Mouse (Mus musculus) heart, adult 11 months (tissue): Measurements from ENCODE around the gene Mctp2.

Source experiments
- DNase-seq: peaks from one replicate; pipeline ENCODE4 v3.0.0; 2022

Gene Mctp2

DNA sequence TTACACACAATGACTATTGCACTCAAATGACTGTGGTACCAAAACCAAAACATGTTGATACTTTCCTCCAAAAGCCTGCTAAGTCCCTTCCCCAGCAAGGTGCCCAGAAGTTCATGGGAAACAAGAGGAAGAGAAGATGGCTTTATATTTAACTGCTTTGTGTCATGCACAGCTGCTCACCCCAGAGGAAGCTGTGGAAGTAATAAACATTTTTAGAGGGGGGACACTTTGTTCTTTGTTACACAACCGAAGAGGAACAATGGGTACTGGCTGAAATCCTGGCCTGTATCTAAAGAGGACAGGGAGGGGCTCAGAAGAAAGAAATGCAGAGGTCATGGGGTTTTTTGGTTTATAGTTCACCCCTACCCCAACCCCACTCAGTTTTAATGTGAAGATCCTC lies 144.2 kb downstream of the Mctp2 start:
- peak; percentile 98 for DNase-seq

GRCm38 (mm10) chr7:72159513-72160063 lies 146.8 kb downstream of the Mctp2 start:
- DNase-seq = peak; percentile 82

- DNase-seq = peak; percentile 84
These were observed 155.4 kb downstream of the Mctp2 start for GRCm38 (mm10) chr7:72150799-72151708.

DNA sequence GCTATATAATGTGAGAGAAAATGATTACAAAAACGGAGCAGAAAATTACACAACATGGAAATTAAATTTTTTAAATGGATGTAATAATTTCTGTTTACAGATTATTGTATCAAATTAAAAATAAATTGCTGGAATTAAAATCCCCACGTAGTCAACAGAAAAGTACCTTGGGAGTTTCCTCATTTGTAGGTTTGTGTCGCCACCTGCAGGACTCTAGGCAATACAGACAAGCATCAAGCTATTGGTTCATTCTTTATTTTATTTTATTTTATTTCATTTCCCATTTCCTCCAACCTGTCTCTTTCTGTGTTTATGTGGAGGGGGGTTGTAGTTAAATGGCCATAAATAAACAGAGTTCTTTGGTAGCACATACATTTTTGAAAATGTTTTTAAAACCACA lies 157.3 kb downstream of the Mctp2 start:
- DNase-seq = no peak

GRCm38 (mm10) chr7:72146849-72147248 lies 159.6 kb downstream of the Mctp2 start:
- no peak for DNase-seq

DNA sequence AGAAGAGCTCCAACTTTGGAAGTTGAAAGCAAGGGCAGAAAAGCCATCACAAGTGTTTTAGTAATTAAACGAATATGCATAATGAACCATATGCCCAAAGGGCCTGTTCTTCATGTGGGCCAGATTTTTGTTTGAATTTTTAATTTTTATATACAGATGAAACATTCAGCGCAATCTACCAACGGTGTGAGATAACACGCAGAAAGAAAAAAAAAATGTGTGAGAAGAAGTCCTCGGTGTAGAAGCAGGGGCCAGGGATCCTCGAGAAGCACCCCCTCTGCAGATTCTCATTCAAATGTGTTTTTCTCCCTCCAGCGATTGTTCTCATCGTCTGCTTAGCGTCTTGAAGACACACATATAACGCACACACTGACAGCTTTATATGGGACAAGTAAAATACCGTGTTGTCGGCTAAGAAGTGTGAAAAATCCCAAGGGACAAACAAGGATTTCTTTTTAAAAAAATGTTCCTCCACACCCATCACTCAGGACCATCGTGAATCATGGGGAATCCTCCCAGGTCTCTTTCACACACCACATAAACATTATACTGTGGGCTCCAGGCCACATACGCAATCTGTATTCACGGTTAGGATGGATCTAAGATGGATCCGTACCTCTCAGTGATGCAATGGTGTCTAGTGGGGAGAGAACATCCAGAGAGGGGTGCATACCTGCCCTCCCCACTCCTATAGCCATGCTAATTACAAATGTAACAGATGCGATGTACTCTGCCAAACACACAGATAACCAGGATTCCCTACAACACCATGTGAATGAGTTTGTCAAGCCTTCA lies 160.5 kb downstream of the Mctp2 start:
- no peak for DNase-seq

GRCm38 (mm10) chr7:72138701-72139100 lies 167.7 kb downstream of the Mctp2 start:
- DNase-seq = no peak

GRCm38 (mm10) chr7:72120986-72121385 lies 185.4 kb downstream of the Mctp2 start:
- DNase-seq = peak; percentile 77

DNA sequence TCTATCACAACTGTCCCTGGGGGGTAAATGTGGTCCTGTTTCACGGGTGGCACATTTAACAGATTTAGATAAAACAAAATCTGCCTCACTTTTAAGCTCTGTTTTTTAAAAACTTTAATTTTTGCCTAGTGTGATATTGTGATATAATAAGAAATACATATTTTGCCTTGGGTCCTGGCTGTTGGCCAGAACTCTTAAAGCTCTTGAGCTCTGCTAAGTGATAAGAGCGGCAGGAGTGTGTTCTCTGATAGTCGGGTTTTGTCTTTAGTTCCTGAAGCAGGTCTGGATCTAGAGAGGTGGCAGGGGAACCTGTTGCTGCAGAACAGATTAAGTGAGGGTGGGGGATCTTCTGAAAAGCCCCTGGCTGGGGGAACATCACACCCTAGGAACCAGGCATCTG lies 186.7 kb downstream of the Mctp2 start:
- DNase-seq = peak; percentile 72

DNA sequence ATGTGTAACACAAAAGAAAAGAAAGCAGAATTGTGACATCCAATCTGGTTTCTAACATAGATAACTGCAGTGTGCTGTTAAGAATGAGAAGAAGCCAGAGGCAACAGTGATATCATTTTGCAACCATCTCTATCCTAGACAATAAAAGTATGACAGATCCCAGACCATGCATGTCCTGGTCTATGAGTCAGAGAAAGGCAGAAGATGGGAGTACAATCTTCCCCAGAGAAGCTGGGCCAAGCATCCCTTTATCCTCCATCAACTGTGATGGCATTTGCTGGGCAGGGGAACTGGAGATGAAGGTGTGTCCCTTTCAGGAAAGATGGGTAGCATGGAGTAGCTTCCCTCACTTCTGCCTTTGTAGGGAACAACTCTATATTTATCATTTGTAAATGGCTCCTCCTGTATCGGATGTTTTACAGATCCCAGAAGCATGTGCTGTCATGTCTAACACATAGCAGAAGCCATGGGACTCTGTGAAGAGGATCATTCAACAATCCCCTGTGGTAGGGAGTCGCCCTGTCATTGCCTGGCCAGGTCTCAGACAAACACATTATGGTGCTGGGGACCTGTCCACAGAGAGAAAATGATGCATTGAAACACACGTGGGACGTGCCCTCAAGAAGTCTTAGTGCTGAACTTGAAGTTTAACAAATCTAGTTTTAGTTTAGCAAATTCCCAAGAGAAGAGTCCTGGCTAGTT lies 188.9 kb downstream of the Mctp2 start:
- DNase-seq = peak; percentile 88

- DNase-seq = no peak
These were observed 191.3 kb downstream of the Mctp2 start for GRCm38 (mm10) chr7:72115073-72115472.

- no peak for DNase-seq
These were observed 195.8 kb downstream of the Mctp2 start for GRCm38 (mm10) chr7:72110578-72110977.

DNA sequence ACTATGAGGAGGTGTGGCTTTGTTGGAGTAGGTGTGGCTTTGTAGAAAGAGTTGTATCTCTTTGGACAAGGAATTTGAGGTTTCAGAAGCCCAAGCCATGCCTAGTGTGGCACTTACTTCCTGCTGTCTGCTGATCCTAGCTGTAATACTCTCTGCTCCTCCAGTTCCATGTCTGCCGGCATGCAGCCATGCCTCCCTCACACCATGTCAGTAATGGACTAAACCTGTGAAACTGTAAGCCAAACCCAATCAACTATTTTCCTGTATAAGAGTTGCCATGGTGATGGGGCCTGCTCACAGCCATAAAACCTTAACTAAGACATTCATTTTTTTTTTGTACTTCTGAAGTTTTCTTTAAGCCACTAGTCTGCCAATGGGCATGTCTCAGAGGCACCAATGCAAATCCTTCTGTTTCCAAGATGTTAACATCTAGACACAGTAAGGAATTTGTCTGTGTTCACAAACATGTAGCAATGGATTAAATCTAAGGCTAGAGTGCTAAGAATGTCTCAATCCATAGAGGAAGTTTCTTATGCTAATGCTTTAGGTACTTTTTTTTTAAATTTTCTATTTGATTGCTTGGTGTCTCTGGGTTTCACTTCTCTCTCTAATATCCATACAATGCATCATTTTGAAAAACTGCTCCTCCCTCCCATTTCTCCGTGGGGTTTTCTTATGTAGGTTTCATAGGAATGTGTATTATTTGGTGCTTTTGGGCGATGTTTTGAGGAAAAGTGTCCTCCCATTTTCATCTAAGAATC lies 197.6 kb downstream of the Mctp2 start:
- no peak for DNase-seq

GRCm38 (mm10) chr7:72104170-72104569 lies 202.2 kb downstream of the Mctp2 start:
- DNase-seq = no peak

DNA sequence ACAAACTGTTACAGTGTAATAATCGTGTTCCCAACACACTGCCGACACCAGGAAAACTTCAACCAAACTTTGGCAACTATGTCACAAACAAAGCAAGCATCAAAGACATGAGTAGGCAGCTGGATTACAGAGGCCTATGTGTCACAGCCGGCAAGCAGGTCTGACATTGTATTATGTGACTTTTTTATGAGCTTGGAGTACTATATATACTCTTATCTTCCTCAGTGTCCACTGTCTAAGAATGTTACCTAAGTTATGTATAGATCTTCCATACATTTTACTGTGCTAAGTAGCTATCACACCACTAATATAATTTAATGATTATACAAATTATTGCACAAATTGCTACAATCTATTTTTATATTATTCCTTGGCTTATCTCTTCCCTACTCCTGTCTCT lies 202.8 kb downstream of the Mctp2 start:
- DNase-seq = no peak

- DNase-seq = no peak
These were observed 205.7 kb downstream of the Mctp2 start for GRCm38 (mm10) chr7:72100683-72101082.

DNA sequence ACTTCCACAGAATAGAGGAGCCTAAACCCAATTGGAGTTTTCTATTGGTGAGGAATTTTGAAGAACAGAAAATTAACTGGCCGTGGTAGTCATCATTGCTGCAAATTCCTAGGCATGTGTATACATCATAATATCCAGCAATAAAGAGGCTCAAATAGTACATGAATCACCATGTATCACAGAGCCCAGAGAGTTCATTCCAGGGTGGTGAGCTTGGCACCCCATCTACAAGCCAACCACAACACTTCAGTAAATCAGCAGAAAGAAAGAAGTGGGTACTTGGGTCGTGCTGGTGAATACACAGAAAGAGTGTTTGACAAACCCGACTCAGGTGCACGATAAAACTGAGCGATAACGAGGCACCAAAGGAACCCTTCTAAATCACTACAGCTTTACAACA lies 207.8 kb downstream of the Mctp2 start:
- peak; percentile 46 for DNase-seq

DNA sequence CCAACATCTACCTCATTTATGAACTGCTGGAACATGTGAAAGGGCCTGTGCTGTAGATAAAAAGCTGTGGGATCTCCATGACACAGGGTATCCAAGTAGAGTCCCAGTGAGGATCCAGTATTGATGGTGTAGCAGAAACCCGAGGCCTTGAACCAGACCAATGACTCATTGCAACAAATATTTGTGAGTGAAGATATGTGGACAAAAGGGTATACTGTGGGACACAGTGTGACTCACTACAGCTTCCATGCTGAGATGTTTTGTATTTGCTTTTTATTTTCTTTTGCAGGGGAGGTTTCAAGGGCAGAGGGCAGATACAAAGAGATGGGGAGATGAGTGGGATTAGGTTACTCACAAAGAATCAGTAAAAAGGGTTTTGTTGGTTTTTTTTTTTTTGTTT lies 209.4 kb downstream of the Mctp2 start:
- peak; percentile 55 for DNase-seq

GRCm38 (mm10) chr7:72096433-72096832 lies 210.0 kb downstream of the Mctp2 start:
- peak; percentile 70 for DNase-seq

GRCm38 (mm10) chr7:72089463-72090175 lies 216.8 kb downstream of the Mctp2 start:
- DNase-seq = no peak

- no peak for DNase-seq
These were observed 225.7 kb downstream of the Mctp2 start for GRCm38 (mm10) chr7:72080705-72081104.

GRCm38 (mm10) chr7:72078896-72079295 lies 227.5 kb downstream of the Mctp2 start:
- DNase-seq = no peak
